Mouse (Mus musculus): ENCODE results near the gene Chmp1a. TPM values are rescaled to one million over a fixed set of nuclear protein-coding genes. Genes with fewer than 3 reads are reported as not detected.
"Not testable (repeated sequence)": the region's sequence is repeated elsewhere in the genome, so short reads cannot be mapped to it uniquely, and the experiment has no call there.

The Chmp1a gene
- polyA plus RNA-seq, 1 experiment from 2014 or later, result 147 TPM

- Histone ChIP-seq H3K9ac (replicated peaks; ENCODE audit: low read length) (peak overlapping the region; percentile 97), H3K4me3 (ENCODE audit: low read length) (peak overlapping the region; percentile 69), H3K27me3 (ENCODE audit: insufficient read depth, low read length) (no peaks in the 10 kb centered on the region), H3K4me1 (ENCODE audit: insufficient read depth, low read length) (peaks cover 19% of the 10 kb centered on the region), H3K4me2 (replicated peaks; ENCODE audit: low read depth, low read length) (peak overlapping the region; percentile 94), H3K36me3 (ENCODE audit: insufficient read depth, low read length) (peaks cover 21% of the 10 kb centered on the region), H3K27ac (ENCODE audit: low read length) (no peak overlapping the region), H3K9me3 (ENCODE audit: low read length) (no peaks in the 10 kb centered on the region)
- WGBS, result 37% methylated on average over 10 of the region's 10 CpGs
- no peak for ATAC-seq (ENCODE audit: low FRiP score, low TSS enrichment)
These were observed 687 bp downstream of the Chmp1a start for GRCm38 (mm10) chr8:123211876-123212275.

GRCm38 (mm10) chr8:123203571-123203970 lies 9.0 kb downstream of the Chmp1a start:
- Histone ChIP-seq H3K27me3 (ENCODE audit: insufficient read depth, low read length) (no peaks in the 10 kb centered on the region), H3K36me3 (ENCODE audit: insufficient read depth, low read length) (peaks cover 23% of the 10 kb centered on the region), H3K9me3 (ENCODE audit: low read length) (no peaks in the 10 kb centered on the region), H3K9ac (replicated peaks; ENCODE audit: low read length) (no peak overlapping the region), H3K4me1 (ENCODE audit: insufficient read depth, low read length) (no peaks in the 10 kb centered on the region), H3K4me2 (replicated peaks; ENCODE audit: low read depth, low read length) (no peak overlapping the region), H3K4me3 (ENCODE audit: low read length) (no peak overlapping the region), H3K27ac (ENCODE audit: low read length) (no peak overlapping the region)
- WGBS, result 85% methylated on average over 3 of the region's 3 CpGs
- no peak for ATAC-seq (ENCODE audit: low FRiP score, low TSS enrichment)

GRCm38 (mm10) chr8:123202288-123202687 lies 10.3 kb downstream of the Chmp1a start:
- H3K4me1 ChIP-seq (ENCODE audit: insufficient read depth, low read length), result no peaks in the 10 kb centered on the region
- 25% methylated on average over 5 of the region's 5 CpGs for WGBS

GRCm38 (mm10) chr8:123199864-123200263 lies 12.7 kb downstream of the Chmp1a start:
- no peak for ATAC-seq (ENCODE audit: low FRiP score, low TSS enrichment)
- Histone ChIP-seq H3K4me1 (ENCODE audit: insufficient read depth, low read length) (no peaks in the 10 kb centered on the region), H3K4me3 (ENCODE audit: low read length) (no peak overlapping the region), H3K36me3 (ENCODE audit: insufficient read depth, low read length) (no peaks in the 10 kb centered on the region), H3K4me2 (replicated peaks; ENCODE audit: low read depth, low read length) (no peak overlapping the region), H3K9ac (replicated peaks; ENCODE audit: low read length) (no peak overlapping the region; the same call in 1 of the 2 replicates), H3K9me3 (ENCODE audit: low read length) (no peaks in the 10 kb centered on the region), H3K27ac (ENCODE audit: low read length) (no peak overlapping the region), H3K27me3 (ENCODE audit: insufficient read depth, low read length) (no peaks in the 10 kb centered on the region)
- WGBS, result 57% methylated on average over 14 of the region's 14 CpGs

More at GRCm38 (mm10) chr8:123202288-123202687, 10.3 kb downstream of the Chmp1a start:
- Histone ChIP-seq H3K9ac (replicated peaks; ENCODE audit: low read length) (no peak overlapping the region), H3K4me2 (replicated peaks; ENCODE audit: low read depth, low read length) (no peak overlapping the region), H3K36me3 (ENCODE audit: insufficient read depth, low read length) (peaks cover 17% of the 10 kb centered on the region), H3K27me3 (ENCODE audit: insufficient read depth, low read length) (no peaks in the 10 kb centered on the region), H3K4me3 (ENCODE audit: low read length) (no peak overlapping the region), H3K27ac (ENCODE audit: low read length) (no peak overlapping the region), H3K9me3 (ENCODE audit: low read length) (no peaks in the 10 kb centered on the region)
- ATAC-seq (ENCODE audit: low FRiP score, low TSS enrichment), result peak; percentile 32; the same call in 1 of the 2 replicates

GRCm38 (mm10) chr8:123197016-123197415 lies 15.5 kb downstream of the Chmp1a start:
- H3K9me3 ChIP-seq (ENCODE audit: low read length); ATAC-seq (ENCODE audit: low FRiP score, low TSS enrichment); H3K27me3 ChIP-seq (ENCODE audit: insufficient read depth, low read length); H3K4me2 ChIP-seq (replicated peaks; ENCODE audit: low read depth, low read length); H3K4me1 ChIP-seq (ENCODE audit: insufficient read depth, low read length); H3K4me3 ChIP-seq (ENCODE audit: low read length); H3K27ac ChIP-seq (ENCODE audit: low read length); H3K9ac ChIP-seq (replicated peaks; ENCODE audit: low read length); H3K36me3 ChIP-seq (ENCODE audit: insufficient read depth, low read length): not testable (repeated sequence)
- 74% methylated on average over 5 of the region's 5 CpGs for WGBS

- H3K9ac ChIP-seq (replicated peaks; ENCODE audit: low read length), result no peak overlapping the region
- H3K27me3 ChIP-seq (ENCODE audit: insufficient read depth, low read length), result no peaks in the 10 kb centered on the region
- H3K36me3 ChIP-seq (ENCODE audit: insufficient read depth, low read length), result no peaks in the 10 kb centered on the region
- no peak overlapping the region for H3K4me3 ChIP-seq (ENCODE audit: low read length)
- no peaks in the 10 kb centered on the region for H3K9me3 ChIP-seq (ENCODE audit: low read length)
- no peak overlapping the region for H3K27ac ChIP-seq (ENCODE audit: low read length)
- H3K4me2 ChIP-seq (replicated peaks; ENCODE audit: low read depth, low read length), result no peak overlapping the region
- H3K4me1 ChIP-seq (ENCODE audit: insufficient read depth, low read length), result peaks cover 7% of the 10 kb centered on the region; the same call in 1 of the 2 replicates
- no peak for ATAC-seq (ENCODE audit: low FRiP score, low TSS enrichment)
- WGBS, result 83% methylated on average over 9 of the region's 9 CpGs
These were observed 18.8 kb downstream of the Chmp1a start for GRCm38 (mm10) chr8:123193771-123194170.

GRCm38 (mm10) chr8:123191908-123192307 lies 20.7 kb downstream of the Chmp1a start:
- H3K9me3 ChIP-seq (ENCODE audit: low read length), result no peaks in the 10 kb centered on the region
- H3K4me1 ChIP-seq (ENCODE audit: insufficient read depth, low read length), result peaks cover 7% of the 10 kb centered on the region; the same call in 1 of the 2 replicates
- H3K9ac ChIP-seq (replicated peaks; ENCODE audit: low read length), result no peak overlapping the region
- H3K27ac ChIP-seq (ENCODE audit: low read length), result no peak overlapping the region
- no peak overlapping the region for H3K4me3 ChIP-seq (ENCODE audit: low read length)
- H3K36me3 ChIP-seq (ENCODE audit: insufficient read depth, low read length), result no peaks in the 10 kb centered on the region
- no peak for ATAC-seq (ENCODE audit: low FRiP score, low TSS enrichment)
- no peak overlapping the region for H3K4me2 ChIP-seq (replicated peaks; ENCODE audit: low read depth, low read length)
- 59% methylated on average over 8 of the region's 8 CpGs for WGBS
- no peaks in the 10 kb centered on the region for H3K27me3 ChIP-seq (ENCODE audit: insufficient read depth, low read length)

- Histone ChIP-seq H3K9me3 (ENCODE audit: low read length) (no peaks in the 10 kb centered on the region), H3K36me3 (ENCODE audit: insufficient read depth, low read length) (no peaks in the 10 kb centered on the region), H3K27me3 (ENCODE audit: insufficient read depth, low read length) (no peaks in the 10 kb centered on the region), H3K4me3 (ENCODE audit: low read length) (no peak overlapping the region), H3K9ac (replicated peaks; ENCODE audit: low read length) (peak overlapping the region; percentile 51; the same call in 1 of the 2 replicates), H3K4me1 (ENCODE audit: insufficient read depth, low read length) (peaks cover 15% of the 10 kb centered on the region), H3K27ac (ENCODE audit: low read length) (peak overlapping the region; percentile 38; the same call in 1 of the 2 replicates), H3K4me2 (replicated peaks; ENCODE audit: low read depth, low read length) (peak overlapping the region; percentile 37; the same call in 1 of the 2 replicates)
- ATAC-seq (ENCODE audit: low FRiP score, low TSS enrichment), result no peak
- 0% methylated on average over 9 of the region's 9 CpGs for WGBS
These were observed 21.9 kb downstream of the Chmp1a start for GRCm38 (mm10) chr8:123190678-123191077.

- 67% methylated on average over 7 of the region's 7 CpGs for WGBS
- Histone ChIP-seq H3K4me3 (ENCODE audit: low read length) (no peak overlapping the region), H3K36me3 (ENCODE audit: insufficient read depth, low read length) (no peaks in the 10 kb centered on the region), H3K9me3 (ENCODE audit: low read length) (no peaks in the 10 kb centered on the region), H3K9ac (replicated peaks; ENCODE audit: low read length) (no peak overlapping the region), H3K4me1 (ENCODE audit: insufficient read depth, low read length) (peaks cover 20% of the 10 kb centered on the region), H3K4me2 (replicated peaks; ENCODE audit: low read depth, low read length) (no peak overlapping the region), H3K27ac (ENCODE audit: low read length) (no peak overlapping the region), H3K27me3 (ENCODE audit: insufficient read depth, low read length) (no peaks in the 10 kb centered on the region)
- ATAC-seq (ENCODE audit: low FRiP score, low TSS enrichment), result no peak
These were observed 23.7 kb downstream of the Chmp1a start for GRCm38 (mm10) chr8:123188841-123189240.

- Histone ChIP-seq H3K9me3 (ENCODE audit: low read length) (no peaks in the 10 kb centered on the region), H3K36me3 (ENCODE audit: insufficient read depth, low read length) (no peaks in the 10 kb centered on the region)
- WGBS, result 64% methylated on average over 2 of the region's 2 CpGs
These were observed 24.6 kb downstream of the Chmp1a start for GRCm38 (mm10) chr8:123188006-123188405.

More at GRCm38 (mm10) chr8:123188006-123188405, 24.6 kb downstream of the Chmp1a start:
- no peak for ATAC-seq (ENCODE audit: low FRiP score, low TSS enrichment)
- peaks cover 20% of the 10 kb centered on the region for H3K4me1 ChIP-seq (ENCODE audit: insufficient read depth, low read length)
- no peak overlapping the region for H3K4me2 ChIP-seq (replicated peaks; ENCODE audit: low read depth, low read length)
- H3K9ac ChIP-seq (replicated peaks; ENCODE audit: low read length), result no peak overlapping the region
- no peaks in the 10 kb centered on the region for H3K27me3 ChIP-seq (ENCODE audit: insufficient read depth, low read length)
- no peak overlapping the region for H3K27ac ChIP-seq (ENCODE audit: low read length)
- no peak overlapping the region for H3K4me3 ChIP-seq (ENCODE audit: low read length)

All from kidney, embryonic 16.5 days (tissue).